Mouse (Mus musculus): ENCODE measurements around the gene Prelid1.

DNA sequence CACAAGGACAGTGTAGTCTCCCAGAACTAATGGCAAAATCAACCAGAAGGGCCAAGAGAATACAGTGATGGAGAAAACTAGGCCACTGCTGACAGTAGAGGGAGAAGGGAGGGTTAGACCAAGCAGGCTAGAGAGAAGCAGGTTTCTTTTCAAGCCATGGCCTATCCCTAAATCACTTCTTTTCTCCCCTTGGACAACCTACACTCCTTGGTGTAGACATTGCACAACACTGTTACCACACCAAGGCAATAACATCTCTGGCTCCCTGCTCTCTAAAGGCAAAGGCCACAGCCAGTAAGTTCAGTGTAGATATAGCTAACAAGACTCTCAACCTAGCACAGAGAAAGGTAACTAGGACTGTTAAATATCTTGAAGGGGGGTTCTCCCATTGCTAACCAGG, 40.8 kb downstream of the Prelid1 start:
- TF ChIP-seq MYOG (IDR thresholded peaks at IDR 0.05; ENCODE audit: control insufficient read depth, extremely low read depth, insufficient read length): no peak
- TF ChIP-seq CTCF (IDR thresholded peaks at IDR 0.05; ENCODE audit: control insufficient read depth, insufficient read depth, insufficient read length): no peak
